Mouse (Mus musculus) gastrocnemius, postnatal 25 days (tissue): ENCODE measurements around the gene Ctnnd1. TPM values are rescaled to one million over a fixed set of nuclear protein-coding genes. Genes with fewer than 3 reads are reported as not detected.
A peak's percentile ranks its signal among the peaks of the same experiment; 100 is the strongest.

Experiments used
- DNase-seq: peaks from one replicate; pipeline ENCODE4 v3.0.0; 2022
- total RNA-seq, 2 experiments: library from RNA; stranded (reverse); gene quantifications; 1 replicate in 1 of 2; 2 replicates in 1 of 2; pipeline ENCODE4 v1.2.3; 2021

Ctnnd1 gene
- total RNA-seq, 2 experiments from 2014 or later = 29.6 to 31.2 TPM

DNA sequence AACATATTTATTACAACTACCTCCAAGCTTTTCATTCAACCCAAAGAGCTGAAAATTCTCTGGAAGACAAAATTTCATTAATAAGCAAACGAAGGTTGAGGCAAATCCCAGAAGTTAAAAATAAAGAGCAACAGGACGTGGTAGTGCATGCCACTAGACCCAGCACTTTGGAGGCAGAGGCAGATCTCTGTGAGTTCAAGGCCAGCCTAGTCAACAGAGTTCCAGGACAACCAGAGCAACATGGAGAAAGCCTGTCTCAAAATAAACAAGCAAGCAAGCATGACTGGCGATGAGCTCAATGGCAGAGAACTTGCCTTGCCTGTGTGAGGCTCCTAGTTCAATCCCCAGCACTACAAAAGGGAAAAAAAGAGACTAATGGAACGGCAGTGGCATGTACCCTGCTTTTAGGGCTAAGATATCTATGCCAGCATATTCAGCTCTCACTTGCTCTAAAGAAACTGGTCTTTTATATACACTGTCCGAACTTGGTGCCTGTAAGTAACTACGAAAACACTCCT lies 3.5 kb downstream of the Ctnnd1 start:
- DNase-seq = no peak

GRCm38 (mm10) chr2:84646138-84646537 lies 4.4 kb downstream of the Ctnnd1 start:
- no peak for DNase-seq

DNA sequence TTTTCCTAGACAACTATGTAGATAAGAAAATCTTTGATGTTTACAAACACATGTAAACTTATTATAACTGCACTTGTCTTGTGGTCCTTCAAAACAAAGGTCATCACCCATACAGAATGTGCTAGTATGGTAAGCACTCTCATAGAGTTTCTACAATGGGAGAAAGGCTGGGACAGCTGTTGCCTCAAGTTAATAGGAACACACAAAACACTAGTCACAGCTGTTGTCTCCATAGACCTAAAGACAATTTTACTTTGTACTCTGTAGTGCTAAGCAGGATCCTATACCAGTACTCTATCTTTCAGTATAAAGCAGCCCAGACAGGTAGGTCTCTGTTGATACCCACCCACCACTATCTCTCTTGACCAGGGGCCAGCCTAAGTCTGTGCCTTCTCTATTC lies 9.7 kb downstream of the Ctnnd1 start:
- DNase-seq = no peak

DNA sequence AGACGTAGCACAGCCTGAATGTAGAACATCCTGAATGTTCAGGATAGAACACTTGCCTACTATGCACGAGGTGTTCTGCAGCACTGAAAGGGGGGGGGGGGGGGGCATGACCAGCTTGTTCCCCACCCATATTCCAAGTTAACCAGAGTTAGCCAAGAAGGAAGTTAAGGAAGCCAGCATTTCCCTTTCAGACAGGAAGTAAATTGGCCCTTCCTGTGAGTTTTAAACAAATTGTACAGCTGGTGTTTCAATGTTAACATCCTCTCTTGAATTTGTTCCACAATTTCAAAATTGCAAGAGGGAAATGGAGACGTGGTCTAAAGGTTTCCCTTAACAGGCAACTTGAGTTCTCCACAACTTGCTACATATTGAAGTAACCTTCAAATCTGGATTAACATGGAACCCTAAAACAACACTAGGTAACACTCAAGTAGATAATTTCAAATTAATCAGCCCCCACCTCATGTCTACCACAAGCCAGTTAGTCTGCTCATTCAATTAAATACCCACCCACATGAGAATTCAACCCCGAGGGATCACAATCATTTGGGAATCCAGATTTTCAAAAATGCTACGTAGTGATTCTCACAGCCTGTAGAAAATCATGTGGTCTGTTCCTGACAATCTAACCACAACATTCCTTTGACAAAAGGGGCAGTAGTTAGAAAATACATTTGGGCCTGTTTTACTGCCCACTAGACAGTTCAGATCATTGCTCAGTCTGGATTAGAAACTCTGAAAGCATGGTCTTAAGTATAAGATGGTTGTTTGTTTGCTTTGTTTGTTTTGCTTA lies 11.9 kb downstream of the Ctnnd1 start:
- DNase-seq = no peak

- peak; percentile 19 for DNase-seq
Measured at GRCm38 (mm10) chr2:84637452-84638165, 13.0 kb downstream of the Ctnnd1 start.

DNA sequence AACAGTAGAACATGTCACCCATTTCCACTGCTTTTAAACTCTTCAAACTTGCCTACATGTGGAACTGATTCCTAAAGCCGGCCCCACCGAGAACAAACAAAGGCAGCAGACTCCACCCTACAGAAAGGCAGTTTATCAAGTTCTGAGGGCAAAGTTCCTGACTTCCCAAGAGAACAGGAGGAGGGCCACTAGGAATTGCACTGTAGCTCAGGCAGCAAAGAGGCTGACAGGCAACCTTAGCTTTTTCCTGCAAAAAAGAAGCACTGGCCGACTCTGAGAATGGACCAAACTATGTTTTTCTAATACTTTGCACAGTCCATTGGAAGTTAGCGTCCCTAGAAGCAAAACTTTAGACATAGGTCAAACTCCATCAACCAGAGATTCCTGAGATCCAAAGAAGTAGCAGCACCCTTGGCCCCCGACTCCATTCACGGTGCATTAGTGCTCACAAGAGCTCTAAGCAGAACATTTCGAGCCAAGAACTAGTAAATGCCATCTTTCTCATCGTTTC lies 14.3 kb downstream of the Ctnnd1 start:
- no peak for DNase-seq

GRCm38 (mm10) chr2:84635611-84636010 lies 15.0 kb downstream of the Ctnnd1 start:
- peak; percentile 89 for DNase-seq

DNA sequence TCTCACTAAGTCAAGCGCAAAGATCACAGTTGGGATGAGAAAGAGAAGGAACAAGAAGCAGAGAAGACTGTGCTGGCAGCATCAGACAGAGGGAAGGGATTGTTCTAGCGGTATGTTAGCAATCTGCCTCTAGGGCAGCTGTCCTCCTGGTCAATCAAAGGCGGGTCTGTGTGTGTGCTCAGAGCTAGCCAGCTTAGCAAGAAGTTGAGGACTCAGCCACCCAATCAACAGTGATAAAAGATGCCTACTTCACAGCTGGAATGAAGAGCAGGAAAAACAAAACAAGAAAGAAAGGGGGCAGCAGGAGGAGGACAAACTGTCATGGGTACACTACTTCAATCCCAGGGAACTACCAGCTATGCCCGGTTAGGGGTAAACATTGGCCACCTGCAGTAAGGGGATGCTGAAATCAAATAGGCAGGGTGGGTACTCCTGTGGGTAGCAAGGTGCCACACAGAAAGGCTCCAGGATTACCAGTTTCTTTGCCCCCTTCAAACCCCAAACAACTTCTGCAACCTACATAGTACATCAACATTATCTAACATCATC lies 15.6 kb downstream of the Ctnnd1 start:
- DNase-seq = no peak

DNA sequence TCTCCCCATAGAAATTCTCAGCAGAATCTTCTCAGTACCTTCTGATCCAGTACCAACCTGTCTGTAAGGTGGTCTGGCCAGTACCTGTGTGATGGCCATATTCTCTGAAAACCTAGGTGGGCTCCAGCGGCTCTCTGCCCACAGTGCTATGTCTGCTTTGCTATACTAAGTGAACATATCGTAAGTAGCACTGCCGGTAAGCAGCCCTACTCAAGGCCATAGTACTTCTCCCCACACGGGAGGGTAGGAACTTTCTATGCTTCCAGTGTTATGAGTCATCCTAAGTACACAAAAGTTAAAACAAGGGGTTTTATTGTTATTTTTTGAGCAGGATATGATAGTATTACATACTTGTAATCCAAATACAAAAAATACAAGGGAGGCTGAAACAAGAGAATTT lies 16.6 kb downstream of the Ctnnd1 start:
- no peak for DNase-seq

DNA sequence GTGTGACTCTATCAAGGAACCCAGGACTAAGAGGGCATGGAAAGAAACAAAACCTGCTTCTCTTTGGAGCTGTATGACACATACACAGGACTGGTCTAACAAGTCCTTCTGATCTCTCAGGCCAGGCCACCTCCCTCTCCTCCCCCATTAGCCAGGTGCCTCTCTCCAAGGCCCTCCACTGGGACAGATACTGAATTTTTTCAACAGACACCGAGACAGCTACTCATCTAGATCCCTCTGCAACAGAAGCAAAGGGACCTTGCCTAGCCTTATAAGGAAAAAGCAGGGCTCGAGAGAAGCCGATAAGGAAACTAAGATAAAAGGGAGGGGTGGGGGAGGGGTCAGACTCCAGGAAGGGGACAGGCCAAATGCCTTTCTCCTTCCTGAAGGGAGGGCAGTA lies 17.6 kb downstream of the Ctnnd1 start:
- no peak for DNase-seq

DNA sequence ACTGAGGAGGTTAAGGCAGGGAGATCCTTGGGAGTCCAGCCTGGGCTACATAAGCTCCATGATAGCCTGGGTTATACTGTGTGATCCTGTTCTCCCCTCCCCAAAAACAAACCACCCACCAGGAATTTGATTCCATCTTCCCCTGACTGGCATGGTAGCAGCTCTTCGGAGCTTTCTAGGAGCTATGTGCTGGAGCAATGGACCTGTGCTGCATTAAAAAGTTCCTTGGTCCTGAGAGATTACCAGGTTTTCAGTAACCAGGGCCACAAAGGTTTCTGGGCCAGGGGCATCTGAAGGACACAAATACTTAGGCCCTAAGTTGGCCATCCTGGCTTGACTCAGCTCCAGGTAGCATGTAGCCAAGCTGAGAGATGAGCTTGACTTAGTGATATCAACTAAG lies 18.6 kb downstream of the Ctnnd1 start:
- DNase-seq = no peak

GRCm38 (mm10) chr2:84627036-84627435 lies 23.5 kb downstream of the Ctnnd1 start:
- DNase-seq = no peak

GRCm38 (mm10) chr2:84626366-84626975 lies 24.1 kb downstream of the Ctnnd1 start:
- no peak for DNase-seq

- DNase-seq = no peak
Measured at GRCm38 (mm10) chr2:84624201-84624600, 26.4 kb downstream of the Ctnnd1 start.

GRCm38 (mm10) chr2:84623428-84624119 lies 27.0 kb downstream of the Ctnnd1 start:
- no peak for DNase-seq

GRCm38 (mm10) chr2:84622668-84623067 lies 27.9 kb downstream of the Ctnnd1 start:
- DNase-seq = no peak

DNA sequence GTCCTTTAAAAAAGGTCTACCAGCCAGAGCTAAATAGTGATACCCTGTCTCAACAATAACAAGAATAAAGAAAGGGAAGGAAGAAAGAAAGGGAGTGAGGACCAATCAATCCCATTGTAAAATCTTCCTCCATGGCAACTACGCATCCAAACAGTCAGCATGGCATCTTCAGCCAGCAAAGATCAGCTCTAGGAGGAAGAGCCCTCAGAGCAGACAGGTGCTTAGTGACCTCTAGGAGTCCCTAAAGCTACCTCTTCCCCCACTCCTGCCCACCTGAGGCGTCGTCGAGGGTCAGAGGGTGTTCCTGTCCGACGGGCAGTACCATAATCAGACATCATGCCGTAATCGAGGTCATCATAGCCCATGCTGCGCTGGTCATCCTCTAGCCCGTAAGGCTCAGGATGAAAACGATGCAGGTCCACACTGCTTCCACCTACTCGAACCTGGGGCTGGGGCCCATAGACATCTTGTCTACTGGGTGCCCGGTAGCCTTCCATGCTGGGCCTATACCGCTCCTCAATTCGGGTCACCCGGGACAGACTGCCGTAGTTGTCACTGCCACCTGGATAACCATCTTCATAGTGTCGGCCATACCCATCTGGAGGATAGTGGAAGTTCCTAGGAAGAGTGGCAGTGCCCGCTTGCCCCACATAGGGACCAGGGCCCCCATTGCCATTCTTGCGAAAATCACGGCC lies 30.8 kb downstream of the Ctnnd1 start:
- DNase-seq = no peak

DNA sequence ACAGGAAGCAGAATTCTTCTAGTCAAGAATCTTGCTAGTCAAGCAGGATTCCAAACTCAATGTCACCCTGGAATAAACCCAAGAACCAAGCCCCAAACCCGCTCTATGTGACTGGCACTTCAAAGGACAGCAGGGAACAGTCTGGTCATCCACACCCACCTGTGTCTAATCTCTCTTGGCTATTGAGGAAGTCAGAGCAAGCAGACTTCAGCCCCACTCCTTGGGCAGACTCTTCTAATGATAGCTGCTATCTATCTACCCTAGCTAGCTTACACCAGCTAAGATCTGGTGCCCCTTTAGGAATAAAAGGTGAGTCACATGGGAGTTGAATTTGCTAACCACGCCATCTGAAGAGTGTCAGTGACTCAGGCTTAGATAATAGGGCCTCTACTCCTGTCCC lies 31.7 kb downstream of the Ctnnd1 start:
- no peak for DNase-seq

DNA sequence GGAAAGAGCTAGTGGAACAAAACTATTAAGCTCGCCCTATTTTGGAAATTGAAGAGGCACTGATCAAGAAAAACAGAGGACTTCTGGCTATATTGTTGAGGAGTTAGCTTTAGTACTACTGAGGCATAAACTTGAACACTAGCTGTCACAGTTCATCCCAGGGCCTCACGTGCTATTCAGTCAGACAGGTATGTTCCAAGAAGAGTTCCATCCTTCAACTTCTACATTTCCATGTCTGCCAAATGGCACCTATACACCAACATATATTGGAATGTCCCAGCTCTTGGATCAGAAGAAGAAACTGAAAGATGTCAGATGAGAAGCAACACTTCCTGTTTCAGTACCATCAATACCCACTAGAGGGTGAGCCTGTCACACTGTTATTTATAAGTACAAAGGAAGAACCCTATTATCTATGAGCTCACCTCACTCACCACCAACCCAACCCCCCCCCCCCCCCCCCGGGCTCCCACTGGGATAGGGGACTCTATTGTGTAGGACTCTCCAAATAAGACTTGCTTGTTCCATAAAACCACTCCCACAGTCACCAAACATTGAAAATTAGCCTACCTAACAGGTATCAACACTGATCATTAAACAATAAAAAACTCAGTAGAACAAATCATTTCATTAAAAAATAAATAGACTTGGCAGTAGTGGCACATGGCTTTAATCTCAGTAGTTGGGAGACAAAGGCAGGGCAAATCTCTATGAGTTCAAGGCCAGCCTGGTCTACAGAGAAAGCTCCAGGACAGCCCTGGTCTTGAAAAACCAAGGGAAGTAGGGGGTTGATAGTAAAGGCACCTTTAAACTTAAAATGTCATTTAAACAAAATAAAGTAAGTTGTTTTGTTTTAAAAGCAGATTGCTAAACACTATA lies 32.7 kb downstream of the Ctnnd1 start:
- no peak for DNase-seq

DNA sequence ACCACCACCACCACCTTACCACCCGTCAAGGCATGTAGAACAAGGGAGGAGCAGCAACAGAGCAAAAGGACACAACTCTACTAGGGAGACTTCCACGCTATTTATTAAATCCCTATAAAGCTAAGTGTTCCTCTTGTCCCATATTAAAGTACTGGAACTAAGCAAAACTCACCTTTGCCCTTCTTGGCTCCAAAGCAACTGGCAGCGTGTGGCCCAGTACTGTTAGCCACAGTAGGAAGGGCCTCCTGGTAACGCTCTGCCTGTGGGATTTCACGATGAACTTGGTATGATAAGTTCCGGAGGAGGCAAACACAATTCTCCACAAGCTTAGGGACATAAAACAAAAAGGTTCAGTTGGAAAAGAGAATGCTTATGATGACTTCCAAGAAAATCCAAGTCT lies 37.8 kb downstream of the Ctnnd1 start:
- no peak for DNase-seq
